Mouse (Mus musculus): Measurements from ENCODE around the gene Clk4. TPM values are rescaled to one million over a fixed set of nuclear protein-coding genes. Genes with fewer than 3 reads are reported as not detected.

Clk4 gene
- total RNA-seq, 1 experiment, result 62.5 TPM

- Histone ChIP-seq H3K36me3 (ENCODE audit: control insufficient read depth, insufficient read depth, low read length, poor library complexity, severe bottlenecking) (no peaks in the 10 kb centered on the region), H3K4me3 (ENCODE audit: insufficient read depth in 1 of 2, low read depth in 1 of 2, low read length in 2 of 2, poor library complexity in 1 of 2, severe bottlenecking in 1 of 2) (no peak overlapping the region), H3K9me3 (ENCODE audit: control insufficient read depth, insufficient read depth, low read depth, low read length) (no peaks in the 10 kb centered on the region), H3K9ac (ENCODE audit: insufficient read depth, low read depth, low read length, poor library complexity, severe bottlenecking) (no peak overlapping the region), H3K4me1 (ENCODE audit: control insufficient read depth in 2 of 2, insufficient read depth in 2 of 2, low read length in 2 of 2, poor library complexity in 1 of 2) (no peaks in the 10 kb centered on the region), H3K27ac (ENCODE audit: insufficient read depth, low read depth, low read length, poor library complexity, severe bottlenecking) (no peak overlapping the region)
- TF ChIP-seq ZC3H11A (IDR thresholded peaks at IDR 0.05; ENCODE audit: borderline replicate concordance, low read depth, low read length) (no peak), CHD2 (IDR thresholded peaks at IDR 0.05; ENCODE audit: low read depth, low read length) (no peak), ZNF384 (IDR thresholded peaks at IDR 0.05; ENCODE audit: low read depth, low read length) (no peak), HCFC1 (IDR thresholded peaks at IDR 0.05; ENCODE audit: borderline replicate concordance, insufficient read depth, low read length) (no peak)
- in situ Hi-C loops (cut with MboI; ENCODE audit: low sequenced_read_pairs in 2 of 2, unreplicated experiment in 2 of 2), result no loop called here
- no peak for DNase-seq (ENCODE audit: low read depth, low spot score)
These were observed 50.3 kb downstream of the Clk4 start for GRCm38 (mm10) chr11:51311846-51312245.

GRCm38 (mm10) chr11:51315991-51316810 is 54.7 kb downstream of the Clk4 start:
- Histone ChIP-seq H3K27ac (ENCODE audit: insufficient read depth, low read depth, low read length, poor library complexity, severe bottlenecking) (no peak overlapping the region; the same call in 1 of the 2 replicates), H3K4me1 (ENCODE audit: control insufficient read depth in 2 of 2, insufficient read depth in 2 of 2, low read length in 2 of 2, poor library complexity in 1 of 2) (no peaks in the 10 kb centered on the region), H3K9ac (ENCODE audit: insufficient read depth, low read depth, low read length, poor library complexity, severe bottlenecking) (no peak overlapping the region), H3K9me3 (ENCODE audit: control insufficient read depth, insufficient read depth, low read depth, low read length) (no peaks in the 10 kb centered on the region), H3K36me3 (ENCODE audit: control insufficient read depth, insufficient read depth, low read length, poor library complexity, severe bottlenecking) (no peaks in the 10 kb centered on the region), H3K4me3 (ENCODE audit: insufficient read depth in 1 of 2, low read depth in 1 of 2, low read length in 2 of 2, poor library complexity in 1 of 2, severe bottlenecking in 1 of 2) (no peak overlapping the region)
- no peak for DNase-seq (ENCODE audit: low read depth, low spot score)
- TF ChIP-seq ZNF384 (IDR thresholded peaks at IDR 0.05; ENCODE audit: low read depth, low read length) (no peak), CHD2 (IDR thresholded peaks at IDR 0.05; ENCODE audit: low read depth, low read length) (no peak), HCFC1 (IDR thresholded peaks at IDR 0.05; ENCODE audit: borderline replicate concordance, insufficient read depth, low read length) (no peak), ZC3H11A (IDR thresholded peaks at IDR 0.05; ENCODE audit: borderline replicate concordance, low read depth, low read length) (no peak), MAFK (IDR thresholded peaks at IDR 0.05; ENCODE audit: insufficient read depth, low read depth, low read length) (no peak)
- in situ Hi-C loops (cut with MboI; ENCODE audit: low sequenced_read_pairs in 2 of 2, unreplicated experiment in 2 of 2), result no loop called here

- no peak overlapping the region for H3K9ac ChIP-seq (ENCODE audit: insufficient read depth, low read depth, low read length, poor library complexity, severe bottlenecking)
- H3K27ac ChIP-seq (ENCODE audit: insufficient read depth, low read depth, low read length, poor library complexity, severe bottlenecking), result no peak overlapping the region
- H3K4me1 ChIP-seq (ENCODE audit: control insufficient read depth in 2 of 2, insufficient read depth in 2 of 2, low read length in 2 of 2, poor library complexity in 1 of 2), result no peaks in the 10 kb centered on the region
- in situ Hi-C loops (cut with MboI; ENCODE audit: low sequenced_read_pairs in 2 of 2, unreplicated experiment in 2 of 2), result no loop called here
- no peaks in the 10 kb centered on the region for H3K36me3 ChIP-seq (ENCODE audit: control insufficient read depth, insufficient read depth, low read length, poor library complexity, severe bottlenecking)
- no peak overlapping the region for H3K4me3 ChIP-seq (ENCODE audit: insufficient read depth in 1 of 2, low read depth in 1 of 2, low read length in 2 of 2, poor library complexity in 1 of 2, severe bottlenecking in 1 of 2)
- no peaks in the 10 kb centered on the region for H3K9me3 ChIP-seq (ENCODE audit: control insufficient read depth, insufficient read depth, low read depth, low read length)
- TF ChIP-seq ZNF384 (IDR thresholded peaks at IDR 0.05; ENCODE audit: low read depth, low read length), result no peak
- TF ChIP-seq CHD2 (IDR thresholded peaks at IDR 0.05; ENCODE audit: low read depth, low read length), result no peak
- no peak for TF ChIP-seq MAFK (IDR thresholded peaks at IDR 0.05; ENCODE audit: insufficient read depth, low read depth, low read length)
- TF ChIP-seq HCFC1 (IDR thresholded peaks at IDR 0.05; ENCODE audit: borderline replicate concordance, insufficient read depth, low read length), result no peak
- no peak for TF ChIP-seq ZC3H11A (IDR thresholded peaks at IDR 0.05; ENCODE audit: borderline replicate concordance, low read depth, low read length)
- DNase-seq (ENCODE audit: low read depth, low spot score), result no peak
These were observed 59.1 kb downstream of the Clk4 start for GRCm38 (mm10) chr11:51320609-51321008.

GRCm38 (mm10) chr11:51326908-51327307 is 65.4 kb downstream of the Clk4 start:
- no peak for DNase-seq (ENCODE audit: low read depth, low spot score)
- H3K4me3 ChIP-seq (ENCODE audit: insufficient read depth in 1 of 2, low read depth in 1 of 2, low read length in 2 of 2, poor library complexity in 1 of 2, severe bottlenecking in 1 of 2), result no peak overlapping the region
- no peaks in the 10 kb centered on the region for H3K9me3 ChIP-seq (ENCODE audit: control insufficient read depth, insufficient read depth, low read depth, low read length)
- H3K4me1 ChIP-seq (ENCODE audit: control insufficient read depth in 2 of 2, insufficient read depth in 2 of 2, low read length in 2 of 2, poor library complexity in 1 of 2), result no peaks in the 10 kb centered on the region
- TF ChIP-seq ZC3H11A (IDR thresholded peaks at IDR 0.05; ENCODE audit: borderline replicate concordance, low read depth, low read length), result no peak
- TF ChIP-seq CHD2 (IDR thresholded peaks at IDR 0.05; ENCODE audit: low read depth, low read length), result no peak
- no peak for TF ChIP-seq HCFC1 (IDR thresholded peaks at IDR 0.05; ENCODE audit: borderline replicate concordance, insufficient read depth, low read length)
- no peak for TF ChIP-seq ZNF384 (IDR thresholded peaks at IDR 0.05; ENCODE audit: low read depth, low read length)
- no peak for TF ChIP-seq MAFK (IDR thresholded peaks at IDR 0.05; ENCODE audit: insufficient read depth, low read depth, low read length)
- no peaks in the 10 kb centered on the region for H3K36me3 ChIP-seq (ENCODE audit: control insufficient read depth, insufficient read depth, low read length, poor library complexity, severe bottlenecking)
- in situ Hi-C loops (cut with MboI; ENCODE audit: low sequenced_read_pairs in 2 of 2, unreplicated experiment in 2 of 2), result no loop called here
- no peak overlapping the region for H3K27ac ChIP-seq (ENCODE audit: insufficient read depth, low read depth, low read length, poor library complexity, severe bottlenecking)
- no peak overlapping the region for H3K9ac ChIP-seq (ENCODE audit: insufficient read depth, low read depth, low read length, poor library complexity, severe bottlenecking)

Data from ES-E14 (cell line).